Mouse (Mus musculus): ENCODE measurements around the gene Olfr826. TPM values are rescaled to one million over a fixed set of nuclear protein-coding genes. Genes with fewer than 3 reads are reported as not detected.
A peak's percentile ranks its signal among the peaks of the same experiment; 100 is the strongest.
"Not testable (repeated sequence)": the region's sequence is repeated elsewhere in the genome, so short reads cannot be mapped to it uniquely, and the experiment has no call there.

The Olfr826 gene
- polyA plus RNA-seq (2015; fragmentation: Nextera tagmentation; extraction: Ambion mirVana), result not detected in 2 replicates

GRCm38 (mm10) chr10:130184086-130184485 is at the start of gene Olfr826:
Gene Olfr826 (minus strand): TSS chr10:130184186.
- no peak for ATAC-seq (ENCODE audit: low read depth)
- WGBS, result 80% methylated on average over 1 of the region's 1 CpGs

GRCm38 (mm10) chr10:130232117-130232516 is 48.1 kb upstream of the Olfr826 start:
- Histone ChIP-seq H3K27me3 (no peaks in the 10 kb centered on the region), H3K27ac (replicated peaks) (no peak overlapping the region), H3K4me1 (replicated peaks) (0 out of 2 replicates have a peak, but pooled peaks cover 2% of the 10 kb centered on the region), H3K36me3 (no peaks in the 10 kb centered on the region), H3K4me3 (no peak overlapping the region), H3K9ac (no peak overlapping the region), H3K9me3 (no peaks in the 10 kb centered on the region), H3K4me2 (no peak overlapping the region)
- ATAC-seq (ENCODE audit: low read depth), result no peak
- WGBS, result 54% methylated on average over 1 of the region's 1 CpGs

More at GRCm38 (mm10) chr10:130184086-130184485, at the start of gene Olfr826:
- no peaks in the 10 kb centered on the region for H3K27me3 ChIP-seq
- no peaks in the 10 kb centered on the region for H3K36me3 ChIP-seq
- no peaks in the 10 kb centered on the region for H3K9me3 ChIP-seq
- no peak within 1 kb of the TSS for H3K9ac ChIP-seq
- no peak within 1 kb of the TSS for H3K4me2 ChIP-seq
- no peak within 1 kb of the TSS for H3K27ac ChIP-seq (replicated peaks)
- no peaks in the 10 kb centered on the region for H3K4me1 ChIP-seq (replicated peaks)
- no peak within 1 kb of the TSS for H3K4me3 ChIP-seq

GRCm38 (mm10) chr10:130229584-130229983 is 45.6 kb upstream of the Olfr826 start:
- WGBS, result 85% methylated on average over 5 of the region's 5 CpGs
- H3K27me3 ChIP-seq, result no peaks in the 10 kb centered on the region
- H3K9me3 ChIP-seq, result no peaks in the 10 kb centered on the region
- H3K27ac ChIP-seq (replicated peaks), result no peak overlapping the region
- no peaks in the 10 kb centered on the region for H3K36me3 ChIP-seq
- ATAC-seq (ENCODE audit: low read depth), result no peak
- H3K9ac ChIP-seq, result no peak overlapping the region
- no peak overlapping the region for H3K4me3 ChIP-seq
- no peak overlapping the region for H3K4me2 ChIP-seq
- H3K4me1 ChIP-seq (replicated peaks), result 0 out of 2 replicates have a peak, but pooled peaks cover 2% of the 10 kb centered on the region

GRCm38 (mm10) chr10:130228246-130228645 is 44.3 kb upstream of the Olfr826 start:
- peak; percentile 90 for ATAC-seq (ENCODE audit: low read depth)
- 0% methylated on average over 1 of the region's 1 CpGs for WGBS
- Histone ChIP-seq H3K9ac (no peak overlapping the region), H3K9me3 (no peaks in the 10 kb centered on the region), H3K36me3 (no peaks in the 10 kb centered on the region), H3K27ac (replicated peaks) (no peak overlapping the region), H3K4me2 (no peak overlapping the region), H3K4me3 (no peak overlapping the region), H3K27me3 (no peaks in the 10 kb centered on the region), H3K4me1 (replicated peaks) (no peaks in the 10 kb centered on the region)

GRCm38 (mm10) chr10:130225034-130225433 is 41.0 kb upstream of the Olfr826 start:
- ATAC-seq (ENCODE audit: low read depth), result no peak
- WGBS, result 77% methylated on average over 3 of the region's 3 CpGs
- no peak overlapping the region for H3K4me3 ChIP-seq

GRCm38 (mm10) chr10:130214303-130214702 is 30.3 kb upstream of the Olfr826 start, which contains the start of gene Olfr827:
Gene Olfr827 (minus strand): TSS chr10:130214403.
- Histone ChIP-seq H3K9me3 (no peaks in the 10 kb centered on the region), H3K4me3 (no peak within 1 kb of the TSS), H3K27ac (replicated peaks) (no peak within 1 kb of the TSS), H3K9ac (no peak within 1 kb of the TSS), H3K4me1 (replicated peaks) (no peaks in the 10 kb centered on the region), H3K4me2 (no peak within 1 kb of the TSS), H3K27me3 (no peaks in the 10 kb centered on the region), H3K36me3 (no peaks in the 10 kb centered on the region)
- no peak for ATAC-seq (ENCODE audit: low read depth)
- WGBS, result 90% methylated on average over 1 of the region's 1 CpGs

More at GRCm38 (mm10) chr10:130225034-130225433, 41.0 kb upstream of the Olfr826 start:
- Histone ChIP-seq H3K27me3 (no peaks in the 10 kb centered on the region), H3K9ac (no peak overlapping the region), H3K27ac (replicated peaks) (no peak overlapping the region), H3K9me3 (no peaks in the 10 kb centered on the region), H3K4me2 (no peak overlapping the region), H3K36me3 (no peaks in the 10 kb centered on the region), H3K4me1 (replicated peaks) (no peaks in the 10 kb centered on the region)

- Histone ChIP-seq H3K4me1 (replicated peaks) (no peaks in the 10 kb centered on the region), H3K4me2 (no peak within 1 kb of the TSS), H3K27me3 (no peaks in the 10 kb centered on the region), H3K9ac (no peak within 1 kb of the TSS), H3K4me3 (no peak within 1 kb of the TSS), H3K9me3 (no peaks in the 10 kb centered on the region), H3K36me3 (no peaks in the 10 kb centered on the region), H3K27ac (replicated peaks) (no peak within 1 kb of the TSS)
- ATAC-seq (ENCODE audit: low read depth), result no peak
Observed at GRCm38 (mm10) chr10:130166666-130167065, 17.3 kb downstream of the Olfr826 start, which contains the start of gene Olfr825. Gene Olfr825 (minus strand): TSS chr10:130166766.

- H3K4me3 ChIP-seq, result no peak overlapping the region
- H3K27me3 ChIP-seq, result no peaks in the 10 kb centered on the region
- no peaks in the 10 kb centered on the region for H3K36me3 ChIP-seq
- no peak overlapping the region for H3K27ac ChIP-seq (replicated peaks)
- no peak overlapping the region for H3K9ac ChIP-seq
- H3K4me1 ChIP-seq (replicated peaks), result no peaks in the 10 kb centered on the region
- no peak for ATAC-seq (ENCODE audit: low read depth)
- no peaks in the 10 kb centered on the region for H3K9me3 ChIP-seq
- H3K4me2 ChIP-seq, result no peak overlapping the region
Observed at GRCm38 (mm10) chr10:130165196-130165595, 18.8 kb downstream of the Olfr826 start.

- WGBS, result 91% methylated on average over 5 of the region's 5 CpGs
- Histone ChIP-seq H3K27me3 (no peaks in the 10 kb centered on the region), H3K36me3 (no peaks in the 10 kb centered on the region), H3K4me2 (no peak overlapping the region), H3K9ac (no peak overlapping the region), H3K4me3 (no peak overlapping the region), H3K4me1 (replicated peaks) (no peaks in the 10 kb centered on the region), H3K9me3 (no peaks in the 10 kb centered on the region), H3K27ac (replicated peaks) (no peak overlapping the region)
- ATAC-seq (ENCODE audit: low read depth), result no peak
Observed at GRCm38 (mm10) chr10:130144121-130144520, 39.9 kb downstream of the Olfr826 start.

GRCm38 (mm10) chr10:130142481-130142880 is 41.5 kb downstream of the Olfr826 start:
- not testable (repeated sequence) for H3K9me3 ChIP-seq; ATAC-seq (ENCODE audit: low read depth); H3K27me3 ChIP-seq; H3K27ac ChIP-seq (replicated peaks); H3K4me2 ChIP-seq; H3K36me3 ChIP-seq; H3K4me3 ChIP-seq; H3K9ac ChIP-seq; H3K4me1 ChIP-seq (replicated peaks)
- 85% methylated on average over 5 of the region's 5 CpGs for WGBS

- H3K9me3 ChIP-seq, result no peaks in the 10 kb centered on the region
- H3K27me3 ChIP-seq, result no peaks in the 10 kb centered on the region
- no peak overlapping the region for H3K9ac ChIP-seq
- no peaks in the 10 kb centered on the region for H3K36me3 ChIP-seq
- H3K27ac ChIP-seq (replicated peaks), result no peak overlapping the region
- no peak overlapping the region for H3K4me3 ChIP-seq
- ATAC-seq (ENCODE audit: low read depth), result no peak
- H3K4me2 ChIP-seq, result no peak overlapping the region
- H3K4me1 ChIP-seq (replicated peaks), result no peaks in the 10 kb centered on the region
Observed at GRCm38 (mm10) chr10:130134811-130135210, 49.2 kb downstream of the Olfr826 start.

- not testable (repeated sequence) for H3K4me3 ChIP-seq; ATAC-seq (ENCODE audit: low read depth); H3K9ac ChIP-seq; H3K27ac ChIP-seq (replicated peaks); H3K9me3 ChIP-seq; H3K27me3 ChIP-seq; H3K36me3 ChIP-seq; H3K4me1 ChIP-seq (replicated peaks); H3K4me2 ChIP-seq
Observed at GRCm38 (mm10) chr10:130129900-130130299, 54.1 kb downstream of the Olfr826 start, which contains the start of gene Olfr824. Gene Olfr824 (minus strand): TSS chr10:130130000.
